Mouse (Mus musculus): ENCODE data around the gene Smad9.

Smad9 gene

DNA sequence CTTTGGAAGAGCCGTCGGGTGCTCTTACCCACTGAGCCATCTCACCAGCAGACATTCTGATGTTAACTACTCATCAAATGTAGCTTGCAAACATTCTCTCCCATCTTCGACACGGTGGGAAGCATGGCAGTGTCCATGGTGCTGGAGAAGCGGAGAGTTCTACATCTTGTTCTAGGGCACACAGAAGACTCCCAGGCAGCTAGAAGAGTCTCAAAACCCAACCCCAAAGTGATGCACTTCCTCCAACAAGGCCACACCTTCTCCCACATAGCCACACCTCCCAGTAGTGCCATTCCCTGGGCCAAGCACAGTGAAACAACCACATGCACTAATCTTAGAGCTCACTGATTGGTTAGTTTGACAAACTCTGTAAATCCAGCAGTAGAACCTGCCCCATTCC lies 53.7 kb downstream of the Smad9 start:
- no peak for DNase-seq (ENCODE audit: low spot score)

DNA sequence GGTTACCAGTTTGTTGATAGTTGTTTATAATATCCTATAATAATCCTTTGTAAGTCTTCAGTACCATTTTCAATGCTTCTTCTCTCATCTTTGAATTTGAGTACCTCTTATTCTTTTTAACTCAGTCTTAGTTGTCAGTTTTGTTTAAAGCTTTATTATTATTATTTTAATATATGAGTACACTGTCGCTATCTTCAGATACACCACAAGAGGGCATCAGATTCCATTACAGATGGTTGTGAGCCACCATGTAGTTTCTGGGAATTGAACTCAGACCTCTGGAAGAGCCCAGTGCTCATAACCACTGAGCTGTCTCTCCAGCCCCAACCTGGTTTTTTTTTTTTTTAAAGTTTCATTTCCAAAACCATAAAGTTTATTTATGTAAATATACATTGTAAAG lies 56.2 kb downstream of the Smad9 start:
- no peak for DNase-seq (ENCODE audit: low spot score)

DNA sequence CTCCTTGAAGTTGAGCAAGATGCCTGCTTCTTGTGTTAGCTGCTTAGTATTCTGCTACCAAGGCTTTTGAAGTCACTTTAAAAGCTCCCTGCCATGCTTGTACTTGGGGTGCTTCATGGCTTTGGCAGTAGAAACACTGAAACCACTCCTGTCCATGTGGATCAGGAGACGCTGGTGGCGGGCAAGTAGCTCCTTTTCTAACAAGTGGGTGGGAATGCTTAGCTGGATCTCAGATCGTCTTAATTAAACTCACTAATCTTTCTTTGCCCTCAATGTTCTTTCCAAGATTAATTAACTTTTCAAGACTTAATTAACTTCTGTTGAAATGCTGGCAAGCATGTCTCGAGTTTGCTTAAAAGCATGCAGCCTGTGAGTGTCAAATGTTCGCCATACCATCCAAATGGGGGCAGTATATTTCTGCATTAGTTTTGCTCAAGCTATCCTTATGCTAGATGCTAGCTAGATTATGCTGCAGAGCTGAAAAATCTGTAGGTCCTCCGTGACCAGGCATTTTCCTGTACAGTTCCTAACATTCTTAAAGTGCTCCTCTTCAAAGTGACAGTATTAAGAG lies 58.1 kb downstream of the Smad9 start:
- no peak for DNase-seq (ENCODE audit: low spot score)

DNA sequence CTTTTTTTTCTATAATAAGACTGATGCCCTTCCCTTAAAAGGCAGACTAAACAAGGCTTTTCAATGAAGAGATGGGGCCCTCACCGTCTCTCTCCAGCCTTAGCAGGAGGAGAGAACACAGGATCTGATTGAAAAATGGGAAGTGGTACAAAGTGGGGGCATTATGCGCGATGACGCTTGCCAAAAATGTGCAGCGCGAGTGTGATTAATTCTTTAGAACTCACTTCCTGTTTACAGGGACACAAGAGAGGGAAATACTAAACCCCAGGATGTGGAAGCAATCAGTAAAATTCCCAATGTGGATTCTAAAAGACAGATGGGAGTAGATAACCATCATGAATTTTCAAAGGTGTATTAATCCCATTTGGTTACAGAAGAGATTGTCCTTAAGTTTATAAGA lies 59.2 kb downstream of the Smad9 start:
- no peak for DNase-seq (ENCODE audit: low spot score)

DNA sequence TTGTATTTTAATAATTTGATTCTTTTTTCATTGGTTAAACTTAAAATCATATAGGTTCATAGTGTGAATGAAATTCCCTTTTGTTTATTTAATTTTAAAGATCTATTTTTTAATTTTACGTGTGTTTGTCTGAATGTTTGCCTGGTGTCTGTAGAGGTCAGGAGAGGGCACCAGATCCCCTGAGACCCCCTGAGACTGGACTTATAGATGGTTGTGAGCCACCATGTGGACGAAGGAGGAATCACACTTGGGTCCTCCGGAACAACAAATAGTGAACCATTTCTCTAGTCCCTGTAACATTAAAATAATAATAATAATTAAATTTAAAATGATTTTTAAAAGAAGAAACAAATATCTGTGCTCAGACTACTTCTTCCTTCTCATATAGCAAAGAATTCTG lies 59.9 kb downstream of the Smad9 start:
- DNase-seq (ENCODE audit: low spot score): no peak

DNA sequence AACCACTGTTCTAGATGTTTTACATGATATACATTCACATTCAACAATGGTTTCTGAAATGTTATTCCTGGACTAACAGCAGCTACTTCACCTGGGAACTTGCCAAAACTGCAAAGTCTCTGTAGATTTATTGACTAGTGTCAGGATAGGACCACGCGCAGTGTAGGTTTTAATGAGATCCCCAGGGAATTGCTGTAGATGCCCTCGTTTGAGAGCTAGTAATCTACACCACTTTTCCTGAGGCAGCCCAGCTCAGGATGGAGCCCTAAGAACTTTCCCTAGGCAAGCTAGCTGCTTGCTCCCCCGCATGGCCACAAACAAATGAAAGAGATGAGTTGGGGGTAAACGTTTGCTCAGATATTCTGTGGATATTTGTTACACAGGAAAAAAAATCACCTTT lies 67.1 kb downstream of the Smad9 start:
- no peak for DNase-seq (ENCODE audit: low spot score)

DNA sequence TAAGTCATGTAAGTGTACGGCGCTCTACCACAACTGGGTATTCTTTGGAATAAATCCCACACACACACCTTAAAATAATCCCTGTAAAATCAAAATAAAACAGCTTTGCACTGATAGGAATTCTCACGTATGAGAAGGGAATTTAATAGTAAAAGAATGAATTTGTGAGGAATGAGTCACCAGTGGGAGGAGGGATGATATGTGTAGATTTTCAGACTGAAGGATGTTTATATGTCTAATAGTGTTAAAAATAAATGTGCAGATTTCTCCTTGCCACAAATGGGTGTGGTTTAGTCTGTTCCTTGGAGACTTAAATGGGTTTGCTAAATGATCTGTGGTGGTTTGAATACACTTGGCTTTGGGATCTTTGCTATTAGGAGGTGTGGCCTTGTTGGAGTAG lies 77.1 kb downstream of the Smad9 start:
- DNase-seq (ENCODE audit: low spot score): no peak

DNA sequence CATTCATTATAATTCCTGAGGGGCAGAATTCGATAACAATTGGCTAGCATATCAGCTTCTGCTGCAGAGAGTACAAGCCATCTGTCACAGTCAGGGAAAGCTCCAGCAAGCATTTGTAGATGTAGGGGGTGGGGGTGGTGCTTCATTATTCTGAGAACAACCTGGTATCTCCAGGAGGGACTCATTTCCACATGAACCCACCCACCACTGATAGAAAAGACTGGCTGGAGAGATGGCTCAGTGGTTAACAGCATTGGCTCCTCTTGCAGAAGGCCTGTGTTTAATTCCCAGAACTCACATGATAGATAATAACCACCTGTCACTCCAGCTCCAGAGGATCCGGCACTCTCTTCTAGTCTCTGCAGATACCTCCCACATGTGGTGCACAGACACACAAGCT lies 80.0 kb downstream of the Smad9 start:
- no peak for DNase-seq (ENCODE audit: low spot score)
